Mouse (Mus musculus): Measurements from ENCODE around the gene Casq2.

Gene Casq2

DNA sequence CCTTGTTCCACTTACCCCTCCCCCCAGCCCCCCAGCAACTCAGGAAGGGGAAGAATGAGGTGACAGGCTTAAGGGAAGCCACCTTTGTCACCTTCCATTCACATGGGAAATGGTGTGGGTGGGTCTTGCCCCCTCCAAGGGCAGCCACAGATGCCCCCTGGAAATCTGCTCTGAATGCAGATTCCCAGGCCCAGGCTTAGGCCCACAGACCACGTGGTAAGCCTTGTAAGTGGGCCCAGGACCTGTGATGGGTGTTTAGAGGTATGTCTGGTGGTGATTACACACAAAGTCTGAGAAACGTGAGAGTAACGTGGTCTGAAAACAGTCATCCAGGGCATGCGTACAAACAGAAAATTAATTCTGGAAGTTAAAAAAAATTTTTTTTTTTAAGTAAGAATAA is 78.7 kb downstream of the Casq2 start:
- no peak for DNase-seq (ENCODE audit: low read depth, low spot score)

DNA sequence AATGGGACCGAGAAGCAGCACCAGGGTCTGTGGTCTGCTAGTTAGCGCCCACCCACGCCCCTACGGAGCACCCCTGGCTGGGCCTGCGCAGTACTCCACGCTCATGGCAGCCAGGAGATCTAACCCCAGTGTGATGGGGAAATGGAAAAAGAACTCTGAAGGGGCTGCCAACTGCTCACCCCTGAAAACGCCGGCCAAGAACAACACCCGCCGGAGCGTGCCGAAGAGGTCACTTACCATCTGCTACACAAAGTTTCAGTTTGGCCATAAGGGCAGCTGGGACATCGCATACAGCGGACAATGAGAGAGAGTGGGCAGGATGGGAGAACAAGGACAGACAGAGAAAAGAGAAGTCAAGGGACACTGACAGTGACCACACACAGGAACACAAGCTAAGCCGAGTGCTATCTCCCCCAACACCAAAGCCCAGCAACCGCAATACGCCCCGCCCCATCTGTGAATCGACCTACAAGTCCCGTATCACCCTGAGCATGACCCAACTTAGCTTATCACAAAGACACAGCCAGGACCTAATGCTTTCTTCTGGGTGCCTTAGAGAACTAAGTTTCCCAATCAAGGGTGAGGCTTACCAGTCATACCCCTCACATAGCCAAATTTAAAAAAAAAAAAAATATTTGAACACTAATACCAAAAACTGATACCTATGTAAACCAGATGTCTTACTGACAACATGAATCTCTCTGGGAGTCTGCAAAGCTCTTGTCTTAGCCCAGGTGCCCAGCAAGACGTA is 79.5 kb downstream of the Casq2 start:
- DNase-seq (ENCODE audit: low read depth, low spot score) = no peak

DNA sequence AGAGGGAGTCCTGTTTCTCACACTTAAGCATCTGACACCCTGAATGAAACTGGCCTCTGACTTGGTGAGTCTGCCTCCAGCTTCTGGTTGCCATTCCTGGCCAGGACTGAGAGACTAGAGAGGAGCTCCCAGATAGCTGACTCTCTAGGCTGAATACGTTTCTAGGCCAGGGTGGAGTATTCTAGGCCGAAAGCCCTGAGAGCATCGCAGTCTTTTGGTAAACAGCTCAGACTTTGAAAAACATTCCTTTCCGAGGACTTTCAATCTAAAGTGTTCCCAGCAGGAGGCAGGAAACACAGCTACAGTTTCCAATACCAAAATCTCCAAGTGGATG is 80.0 kb downstream of the Casq2 start:
- DNase-seq (ENCODE audit: low read depth, low spot score) = no peak

DNA sequence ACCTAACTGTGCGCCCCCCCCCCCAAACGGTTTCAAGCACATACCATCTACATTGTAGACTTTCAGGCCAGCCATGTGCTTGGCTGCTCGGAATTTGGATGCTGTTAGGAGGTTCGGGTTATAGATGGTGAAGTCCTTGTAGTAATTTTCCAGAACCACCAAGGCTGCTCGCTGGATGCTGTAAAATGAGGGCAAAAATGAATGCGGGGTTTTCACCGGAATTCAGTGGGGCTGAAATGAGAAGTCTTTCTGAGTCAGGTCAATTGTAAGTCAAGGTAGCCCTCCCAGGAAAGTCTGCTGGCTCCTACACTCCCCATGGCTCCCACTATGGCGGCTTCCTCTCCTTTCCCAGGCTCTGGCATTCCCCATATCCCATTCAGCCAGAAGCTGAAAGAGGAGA is 80.6 kb downstream of the Casq2 start:
- no peak for DNase-seq (ENCODE audit: low read depth, low spot score)

DNA sequence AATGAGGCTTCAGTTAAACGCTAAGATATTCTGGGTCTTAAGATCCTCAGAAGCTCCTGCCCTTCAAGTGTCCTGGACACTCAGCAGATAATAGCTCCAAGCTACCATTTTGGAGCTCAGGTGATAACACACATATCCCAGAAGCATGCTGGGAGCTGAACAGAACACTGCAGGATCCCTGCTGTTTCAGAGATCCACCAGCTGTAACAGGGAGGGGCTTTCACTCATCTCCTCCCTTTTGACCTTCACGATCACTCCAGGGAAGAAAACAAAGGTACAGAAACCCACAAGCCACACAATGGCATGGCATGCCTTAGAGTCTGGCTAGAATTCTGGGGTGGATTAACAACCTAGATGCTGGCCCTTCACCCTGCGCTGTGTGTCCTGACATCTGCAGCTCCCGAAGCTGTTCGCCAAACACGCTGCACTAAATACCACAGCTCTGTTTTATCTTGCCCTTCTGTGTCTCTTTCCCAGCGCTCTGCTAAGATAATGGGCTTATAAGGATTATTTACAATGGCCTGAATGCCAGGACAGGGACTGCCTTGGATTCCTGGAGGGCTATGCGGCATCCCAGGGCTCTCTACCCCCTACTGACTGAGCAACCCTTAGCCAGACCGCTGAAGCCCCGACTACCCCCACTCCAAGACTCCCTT is 81.5 kb downstream of the Casq2 start:
- DNase-seq (ENCODE audit: low read depth, low spot score) = no peak

DNA sequence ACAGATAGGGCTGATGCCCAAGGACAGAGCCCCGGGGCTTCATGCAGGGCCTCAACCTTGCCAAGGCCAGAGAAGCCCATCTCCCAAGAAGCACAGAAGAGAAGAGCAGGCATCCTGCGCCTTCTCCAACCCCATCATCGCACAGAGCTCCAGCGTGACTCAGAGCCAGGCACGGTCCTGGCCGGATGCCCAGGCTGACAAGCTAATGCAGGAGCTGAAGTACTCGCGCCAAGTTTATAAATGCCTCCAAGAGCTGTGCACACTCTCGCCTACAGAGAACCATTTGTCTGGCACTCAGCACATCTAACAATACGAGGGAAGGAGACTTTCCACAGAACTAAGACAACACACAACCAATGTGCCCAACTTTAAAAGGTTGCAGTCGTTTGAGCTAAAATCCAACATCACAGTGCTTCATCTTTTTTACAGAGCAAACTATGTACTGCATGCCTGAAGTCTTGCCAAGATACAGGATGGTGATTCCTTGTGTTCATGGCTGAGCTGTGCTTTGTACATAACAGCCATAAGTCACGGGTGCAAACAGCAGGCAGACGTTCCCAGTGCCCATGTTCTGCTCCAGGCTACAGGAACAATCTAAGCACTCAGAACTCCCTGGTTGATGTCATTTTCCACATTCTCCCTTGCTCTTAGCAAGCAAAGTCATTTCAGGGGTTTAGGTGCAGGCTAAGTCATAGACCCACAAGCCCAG is 83.1 kb downstream of the Casq2 start:
- DNase-seq (ENCODE audit: low read depth, low spot score) = no peak

DNA sequence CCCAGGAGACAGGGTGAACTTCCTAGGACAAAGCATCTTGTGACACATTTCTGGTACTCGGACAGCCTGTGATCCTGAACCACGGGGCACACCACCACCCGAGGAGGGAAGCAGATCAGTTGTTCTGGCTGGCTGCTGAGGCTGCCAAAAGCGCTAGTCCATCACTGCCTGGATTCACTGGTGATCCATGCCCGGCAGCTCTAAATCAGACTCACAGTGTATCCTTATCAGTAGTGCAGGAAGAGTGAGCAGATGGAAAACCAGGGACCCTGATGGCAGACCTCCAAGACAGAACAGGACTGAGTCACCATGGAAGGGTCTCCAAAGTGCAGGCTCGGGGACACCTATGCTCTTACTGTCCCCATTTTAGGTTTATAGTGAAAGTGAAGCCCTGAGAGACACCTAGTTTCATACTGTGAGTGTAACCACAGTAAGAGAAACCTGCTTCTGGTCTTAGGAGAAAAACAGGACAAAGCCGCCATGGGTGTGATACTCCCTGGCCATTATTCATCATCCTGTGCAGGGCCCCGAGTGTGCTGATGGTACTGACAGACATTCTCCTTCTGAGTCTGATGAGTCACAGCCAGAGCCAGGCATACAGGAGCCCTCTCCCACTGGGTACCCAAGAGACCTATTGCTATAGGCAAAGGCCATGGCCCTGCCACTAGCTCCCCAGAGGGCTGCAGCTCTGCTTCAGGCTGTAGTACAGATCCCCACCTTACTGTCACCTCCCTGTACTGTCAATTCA is 88.1 kb downstream of the Casq2 start:
- DNase-seq (ENCODE audit: low read depth, low spot score) = no peak

DNA sequence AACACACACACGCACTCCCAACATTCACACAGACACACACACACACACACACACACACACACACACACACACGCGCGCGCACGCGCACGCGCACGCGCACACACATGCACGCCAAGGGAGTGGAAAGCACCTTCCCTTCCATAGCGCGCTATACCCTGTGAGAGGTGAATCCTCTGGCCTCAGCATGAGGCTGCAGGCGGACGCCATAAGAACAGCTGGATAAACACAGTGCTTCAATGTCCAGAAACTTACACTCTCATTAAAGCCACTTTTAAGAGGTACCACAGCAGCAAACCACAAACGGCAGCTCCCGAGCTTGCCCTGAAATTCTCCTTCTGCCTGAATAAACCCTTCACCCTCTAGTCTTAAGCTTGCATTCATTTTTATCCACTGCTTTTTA is 89.5 kb downstream of the Casq2 start:
- DNase-seq (ENCODE audit: low read depth, low spot score) = no peak

DNA sequence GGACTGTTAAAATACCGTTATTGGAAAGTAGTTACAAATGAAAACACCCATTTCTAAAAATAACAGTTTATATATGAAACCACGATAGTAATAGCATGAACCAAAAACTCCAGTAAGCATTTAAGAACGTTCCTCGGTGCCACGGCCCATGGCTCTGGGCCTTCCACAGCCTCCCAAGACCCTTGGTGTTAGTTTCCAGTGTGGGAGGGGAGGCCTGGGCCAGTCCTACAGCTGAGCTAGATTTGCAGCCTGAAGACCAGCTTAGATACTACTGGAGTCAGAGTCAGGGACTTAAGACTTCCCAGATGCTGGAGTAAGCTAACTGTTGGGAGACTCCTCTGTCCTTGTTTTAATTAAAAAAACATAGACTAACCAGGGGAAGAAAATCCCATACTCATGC is 89.9 kb downstream of the Casq2 start:
- DNase-seq (ENCODE audit: low read depth, low spot score) = no peak

DNA sequence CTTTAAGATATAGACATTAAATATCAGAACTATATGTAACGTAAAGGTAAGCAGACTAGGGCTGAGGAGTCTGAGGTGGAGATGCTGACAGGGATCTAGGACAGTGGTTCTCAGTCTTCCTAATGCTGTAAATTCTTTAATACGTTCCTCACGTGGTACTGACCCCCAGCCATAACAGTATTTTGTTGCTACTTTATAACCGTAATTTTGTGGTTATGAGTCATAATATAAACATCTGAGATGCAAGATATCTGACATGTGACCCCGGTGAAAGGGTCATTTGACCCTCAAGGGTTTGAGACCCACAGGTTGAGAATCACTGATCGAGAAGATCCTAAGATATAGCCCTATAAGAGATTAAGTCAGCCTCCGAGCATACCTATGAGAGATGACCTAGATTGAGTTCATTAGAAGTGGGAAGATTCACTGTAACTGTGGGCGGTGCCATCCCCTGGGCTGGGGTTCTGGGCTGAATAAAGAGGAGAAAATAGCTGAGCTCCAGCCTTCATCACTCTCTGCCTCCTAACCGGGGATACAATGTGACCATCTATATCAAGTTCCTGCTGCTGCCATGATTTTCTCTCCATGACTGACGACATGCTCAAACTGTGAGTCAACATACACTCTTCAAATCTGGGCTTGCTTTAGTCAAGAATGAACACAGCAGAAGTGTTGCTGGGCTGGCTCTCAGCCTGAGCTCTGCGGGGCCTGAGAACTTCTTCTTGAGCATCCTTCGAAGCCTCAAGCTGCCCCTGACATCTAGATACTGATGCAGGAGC is 91.8 kb downstream of the Casq2 start:
- DNase-seq (ENCODE audit: low read depth, low spot score) = no peak

DNA sequence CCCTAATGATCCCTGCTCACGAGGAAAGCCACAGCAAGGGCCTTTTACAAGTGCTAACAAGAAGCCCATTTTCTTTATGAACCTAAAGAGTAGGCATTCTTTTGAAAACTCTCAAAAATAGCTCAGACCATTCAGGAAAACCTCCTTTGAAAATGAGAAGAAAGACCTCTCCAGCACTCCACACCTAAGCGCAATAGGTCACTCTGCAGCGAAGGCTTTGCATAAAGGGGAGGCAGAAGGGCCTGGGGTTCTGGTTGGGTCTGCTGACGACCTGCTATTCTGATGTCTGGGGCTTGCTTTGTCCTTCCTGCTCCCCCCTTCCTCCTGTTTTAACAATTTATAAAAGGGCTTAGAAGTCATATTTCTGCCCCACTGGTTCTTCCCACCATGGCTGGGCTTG is 93.7 kb downstream of the Casq2 start:
- DNase-seq (ENCODE audit: low read depth, low spot score) = no peak

DNA sequence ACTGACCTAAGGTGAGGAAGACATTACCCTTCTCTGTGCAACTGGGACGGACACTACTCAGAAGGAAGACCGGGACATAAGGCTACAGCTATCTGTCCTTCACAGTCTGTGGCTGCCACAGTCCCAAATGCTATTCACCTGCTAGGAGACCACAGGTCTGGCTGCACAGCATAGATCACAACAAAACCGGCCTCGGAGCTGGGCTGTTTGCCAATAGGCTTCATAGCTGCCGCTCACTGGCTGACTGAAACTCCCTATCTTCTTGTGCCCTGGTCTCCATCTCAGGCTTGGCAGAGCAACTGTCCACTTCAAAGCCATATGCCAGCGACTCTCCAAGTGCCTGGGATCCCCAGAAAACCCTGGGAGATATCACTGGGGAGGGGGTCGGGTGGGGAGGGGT is 94.5 kb downstream of the Casq2 start:
- DNase-seq (ENCODE audit: low read depth, low spot score) = no peak

DNA sequence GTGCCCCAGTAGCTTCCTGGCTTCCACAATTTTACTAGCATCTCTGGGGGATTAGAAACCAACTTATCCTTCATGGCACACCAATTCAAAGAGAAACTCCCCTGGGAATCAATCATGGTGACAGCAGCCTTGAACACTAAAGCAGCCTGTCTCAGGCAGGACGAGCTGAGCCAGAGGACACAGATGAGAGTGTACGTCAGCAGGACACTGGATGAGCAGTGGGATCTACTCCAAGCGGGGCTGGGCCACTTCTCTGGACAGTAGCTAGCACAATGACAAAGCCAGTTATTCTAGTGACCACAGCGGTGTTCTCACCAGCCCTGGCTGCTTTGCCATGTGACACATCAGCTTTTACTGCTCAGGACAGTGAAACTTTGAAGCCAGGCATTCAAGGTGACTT is 95.0 kb downstream of the Casq2 start:
- no peak for DNase-seq (ENCODE audit: low read depth, low spot score)

DNA sequence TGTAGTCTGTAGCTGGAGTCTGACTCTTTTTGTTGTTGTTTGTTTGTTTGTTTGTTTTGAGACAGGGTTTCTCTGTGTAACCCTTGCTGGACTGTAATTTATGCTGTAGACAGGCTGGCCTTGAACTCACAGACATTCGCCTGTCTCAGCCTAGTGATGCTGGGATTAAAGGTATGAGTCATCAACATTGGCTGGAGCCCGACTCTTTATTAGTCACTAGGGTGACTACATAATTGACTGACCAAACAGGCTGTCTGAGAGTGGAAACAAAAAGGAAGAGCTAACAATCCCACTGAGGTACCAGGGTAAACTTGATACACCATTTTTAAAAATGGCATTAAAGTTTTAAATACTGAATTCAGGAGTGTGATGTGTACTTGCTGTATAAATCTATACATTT is 96.4 kb downstream of the Casq2 start:
- DNase-seq (ENCODE audit: low read depth, low spot score) = no peak

DNA sequence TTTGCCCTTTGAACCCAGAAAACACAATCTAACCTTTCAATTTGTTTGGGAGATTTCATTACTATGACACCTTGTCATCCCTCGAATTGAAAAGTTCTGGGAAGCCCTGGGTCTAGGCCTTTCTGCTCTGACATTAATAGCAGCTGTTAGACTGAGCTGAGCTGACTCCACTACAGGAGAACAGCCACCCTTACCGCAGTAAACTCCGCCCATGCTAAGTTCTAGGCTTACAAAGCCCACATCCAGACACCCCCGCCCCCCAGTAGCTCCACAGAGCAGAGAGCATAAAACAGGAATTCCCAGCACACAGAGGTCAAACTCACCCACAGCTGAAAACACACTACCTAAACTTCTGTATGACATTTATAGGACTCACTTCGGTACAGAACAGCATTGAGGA is 98.5 kb downstream of the Casq2 start:
- no peak for DNase-seq (ENCODE audit: low read depth, low spot score)

DNA sequence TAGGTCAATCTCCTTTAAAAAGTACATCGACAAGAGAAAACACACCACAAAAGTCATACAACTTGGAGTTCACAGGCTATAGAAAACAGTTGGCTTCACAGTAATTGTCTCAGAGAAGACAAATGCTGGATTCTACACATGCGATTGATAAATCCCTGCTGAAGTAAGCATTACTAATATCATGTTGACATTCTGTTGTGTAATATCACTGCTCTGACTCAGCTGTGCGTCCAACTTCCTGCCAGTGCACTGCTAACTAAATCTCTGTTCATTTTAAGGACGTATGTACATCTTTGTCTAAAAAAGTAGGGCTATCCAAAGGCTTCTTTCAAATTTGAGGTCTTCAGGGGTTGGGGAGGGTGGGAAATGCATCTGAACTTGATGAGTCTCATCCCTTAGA is 101.2 kb downstream of the Casq2 start:
- no peak for DNase-seq (ENCODE audit: low read depth, low spot score)

DNA sequence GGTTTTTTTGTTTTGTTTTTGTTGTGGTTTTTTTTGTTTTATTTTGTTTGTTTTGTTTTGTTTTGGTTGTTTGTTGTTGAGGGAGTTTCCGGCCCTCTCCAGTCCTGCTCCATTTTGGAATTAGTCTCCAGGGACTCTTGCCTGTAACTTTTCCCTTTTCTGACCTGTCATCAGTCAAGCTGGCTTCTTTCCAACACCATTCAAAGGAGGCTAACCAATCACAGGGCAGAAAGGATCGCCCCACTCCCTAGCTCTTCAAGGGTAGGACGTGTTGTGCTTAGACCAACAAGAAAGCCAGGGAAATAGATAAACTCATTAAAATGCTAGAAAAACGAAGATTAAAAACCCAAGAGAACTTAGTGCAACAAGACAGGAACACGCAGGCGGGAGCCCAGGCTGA is 102.8 kb downstream of the Casq2 start:
- DNase-seq (ENCODE audit: low read depth, low spot score) = no peak

DNA sequence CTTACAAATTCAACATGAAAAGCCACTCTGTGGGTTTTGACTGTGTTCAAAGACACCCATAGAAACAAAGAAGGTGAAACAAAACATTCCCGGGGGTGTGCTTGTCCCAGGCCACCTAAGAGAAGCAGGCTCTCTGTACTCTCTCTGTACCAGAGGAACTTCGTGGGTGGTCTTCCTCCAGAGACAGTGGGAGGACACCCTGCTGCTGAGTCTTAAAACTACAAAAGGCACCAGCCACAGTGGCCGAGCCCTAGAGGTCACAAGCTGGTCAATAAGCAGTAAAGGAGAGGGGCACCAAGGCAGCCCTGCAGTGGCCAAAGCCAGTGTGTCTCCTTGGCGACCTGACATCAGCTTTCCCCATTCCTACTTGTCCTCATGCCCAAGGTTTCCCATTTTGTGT is 103.8 kb downstream of the Casq2 start:
- no peak for DNase-seq (ENCODE audit: low read depth, low spot score)

DNA sequence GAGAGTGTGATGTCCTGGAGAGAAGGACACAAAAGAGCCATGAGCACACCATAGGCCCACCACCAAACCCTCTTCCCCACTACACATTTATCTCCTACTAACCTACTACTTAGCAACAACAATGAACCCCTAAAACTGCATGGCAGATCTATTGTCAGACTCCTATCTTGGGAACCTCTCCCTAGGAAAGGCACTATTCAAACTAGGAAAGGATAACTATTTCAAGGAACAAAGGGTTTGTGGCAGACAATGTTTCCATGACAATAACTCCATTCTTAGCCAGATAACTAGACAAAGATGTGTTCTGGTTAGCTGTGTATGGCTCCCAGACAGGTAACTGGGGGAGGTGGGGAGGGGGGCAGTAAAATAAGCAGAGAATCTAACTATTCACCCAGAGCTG is 104.4 kb downstream of the Casq2 start:
- DNase-seq (ENCODE audit: low read depth, low spot score) = no peak

DNA sequence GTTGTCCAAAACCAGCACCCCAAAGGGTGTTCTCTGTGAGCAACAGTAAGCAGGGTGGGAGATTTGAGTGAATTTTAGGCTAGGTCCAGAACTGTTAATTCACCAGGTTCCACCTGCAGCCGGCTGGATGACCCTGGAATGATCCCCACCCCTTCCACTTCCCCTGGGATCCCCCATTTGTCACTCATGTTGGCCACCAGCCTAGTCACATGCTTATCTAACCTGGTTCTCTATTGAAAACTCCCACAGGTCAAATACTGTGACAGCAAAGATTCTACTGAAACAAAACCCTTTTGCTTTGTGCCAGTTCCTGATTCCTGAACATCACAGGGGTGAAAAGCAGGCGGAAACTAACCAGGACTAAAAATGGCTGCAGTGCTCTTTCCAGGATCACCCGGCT is 105.4 kb downstream of the Casq2 start:
- DNase-seq (ENCODE audit: low read depth, low spot score) = no peak

DNA sequence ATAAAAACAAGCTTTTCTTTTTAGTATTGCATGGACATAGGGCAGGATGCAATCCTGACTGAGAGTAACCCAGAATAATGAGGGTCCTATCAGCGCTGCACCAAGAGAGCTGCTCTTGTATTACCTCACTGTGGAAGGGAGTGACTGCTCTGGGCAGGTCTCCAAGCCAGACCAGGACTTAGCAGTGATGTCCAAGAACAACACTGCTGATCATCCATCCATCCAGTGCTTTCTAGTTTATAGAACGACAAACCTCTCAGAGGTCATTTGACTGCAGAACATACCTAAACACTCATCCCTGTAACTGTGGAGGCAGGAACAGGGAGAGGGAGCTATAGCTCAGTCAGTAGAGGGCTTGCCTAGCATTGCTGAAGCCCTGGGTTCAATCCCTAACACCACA is 106.4 kb downstream of the Casq2 start:
- no peak for DNase-seq (ENCODE audit: low read depth, low spot score)
